Mouse (Mus musculus): Measurements from ENCODE around the gene Ak7.

DNA sequence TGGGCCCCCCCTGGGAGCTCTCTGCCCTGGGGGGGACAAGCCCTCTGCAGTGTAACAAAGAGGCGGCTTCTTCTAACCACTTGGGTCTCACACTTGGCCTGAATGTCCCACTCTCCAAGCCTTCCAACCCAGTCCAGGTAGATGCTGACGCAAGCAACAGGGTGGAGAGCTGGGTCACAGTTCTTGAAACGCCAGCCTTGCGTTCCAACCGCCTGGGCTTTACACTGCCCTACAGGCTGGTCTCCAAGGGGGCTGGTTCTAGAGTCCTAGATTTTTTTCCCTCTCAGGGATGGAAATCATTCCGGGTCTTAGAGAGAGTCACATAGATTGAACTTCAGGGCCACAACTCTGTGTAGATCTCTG, 30.1 kb downstream of the Ak7 start:
- TF ChIP-seq POLR2A (IDR thresholded peaks at IDR 0.05; ENCODE audit: extremely low read depth, insufficient read depth, low read length) = no peak
- no peak for TF ChIP-seq CTCF (IDR thresholded peaks at IDR 0.05; ENCODE audit: low read depth, low read length)

All from liver, adult 2 months (tissue).